Mouse (Mus musculus) brain, adult 2 months (tissue): ENCODE results near the gene Clec4d.

ENCODE experiments used
- DNase-seq: peaks from one replicate; pipeline ENCODE4 v3.0.0; 2011; ENCODE audit warnings: low read depth, low spot score

The Clec4d gene

GRCm38 (mm10) chr6:123308033-123308432 is 46.1 kb downstream of the Clec4d start, which contains the start of gene Vmn2r19:
Vmn2r19 (plus strand) TSS chr6:123308333.
- DNase-seq = no peak
